In the genomic region with DNA sequence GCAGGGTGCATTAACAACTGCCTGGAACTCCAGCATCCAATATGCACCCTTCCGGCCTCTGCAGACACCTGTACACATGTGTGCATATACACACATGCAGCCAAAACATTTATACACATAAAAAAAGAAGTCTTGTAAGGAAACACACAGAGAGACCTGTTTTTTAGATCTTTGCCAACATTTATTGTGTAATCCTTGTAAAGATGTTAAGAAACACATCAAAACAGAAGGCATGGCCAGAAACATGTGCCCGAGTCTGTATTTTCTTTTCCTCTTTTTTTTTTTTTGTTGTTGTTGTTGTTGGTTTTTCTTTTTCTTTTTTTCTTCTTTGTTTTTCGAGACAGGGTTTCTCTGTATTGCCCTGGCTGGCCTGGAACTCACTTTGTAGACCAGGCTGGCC, we compare ENCODE assay signal across 19 mouse cellular contexts.
"Had no signal": no experiment of that assay in that cellular context is flagged by ENCODE, and none has a peak within 500 bp of the region (broad histone marks: within the 10 kb centered on the region; RNA-seq: fewer than 3 reads in every experiment).

No protein-coding gene starts in this region.

- H3K9me3 ChIP-seq: liver, embryonic 13.5 days; liver, embryonic 15.5 days; lung, embryonic 15.5 days; midbrain, embryonic 10.5 days; midbrain, embryonic 12.5 days; neural tube, embryonic 12.5 days; stomach, embryonic 15.5 days had no signal

- H3K4me2 ChIP-seq: liver, embryonic 11.5 days; liver, embryonic 13.5 days; liver, embryonic 15.5 days; lung, embryonic 15.5 days; midbrain, embryonic 12.5 days; neural tube, embryonic 12.5 days; stomach, embryonic 15.5 days had no signal

- H3K27ac ChIP-seq: liver, embryonic 13.5 days; liver, embryonic 15.5 days; lung, embryonic 15.5 days; midbrain, embryonic 10.5 days; midbrain, embryonic 12.5 days; neural tube, embryonic 12.5 days; stomach, embryonic 15.5 days; stomach, postnatal 0 days had no signal

- DNase-seq: liver, embryonic 13.5 days; lung, adult 2 months; lung, postnatal 10 days; lung, postnatal 4 days; midbrain, embryonic 14.5 days; retina, postnatal 1 day; right cerebral cortex, adult 18-20 months; thymus, adult 2 months; thymus, postnatal 25 days; thymus, postnatal 4 days had no signal

- H3K9ac ChIP-seq: liver, embryonic 13.5 days; liver, embryonic 15.5 days; lung, embryonic 15.5 days; midbrain, embryonic 12.5 days; neural tube, embryonic 12.5 days; stomach, embryonic 15.5 days had no signal

- ATAC-seq: midbrain, embryonic 16.5 days had no signal

- H3K4me3 ChIP-seq: liver, embryonic 13.5 days; liver, embryonic 15.5 days; lung, embryonic 15.5 days; midbrain, embryonic 10.5 days; midbrain, embryonic 12.5 days; neural tube, embryonic 12.5 days; stomach, embryonic 15.5 days had no signal

- H3K27me3 ChIP-seq: liver, embryonic 13.5 days; liver, embryonic 15.5 days; lung, embryonic 15.5 days; midbrain, embryonic 12.5 days; neural tube, embryonic 12.5 days; stomach, embryonic 15.5 days had no signal

- H3K4me1 ChIP-seq: lung, embryonic 15.5 days; midbrain, embryonic 10.5 days; midbrain, embryonic 12.5 days; neural tube, embryonic 12.5 days; stomach, embryonic 15.5 days had no signal
